Mouse (Mus musculus): Measurements from ENCODE around the gene Gm45194.

GRCm38 (mm10) chrX:111895084-111895779 lies 4.0 kb downstream of the Gm45194 start:
- no peak for TF ChIP-seq CTCF (conservative IDR thresholded peaks at IDR 0.05; ENCODE audit: insufficient read depth, insufficient read length, low read depth, low read length)
- TF ChIP-seq POLR2A (IDR thresholded peaks at IDR 0.05; ENCODE audit: low read depth, low read length) = no peak

Measured in kidney, adult 2 months (tissue).